Mouse (Mus musculus): ENCODE results near the gene Chrna9.

The Chrna9 gene

DNA sequence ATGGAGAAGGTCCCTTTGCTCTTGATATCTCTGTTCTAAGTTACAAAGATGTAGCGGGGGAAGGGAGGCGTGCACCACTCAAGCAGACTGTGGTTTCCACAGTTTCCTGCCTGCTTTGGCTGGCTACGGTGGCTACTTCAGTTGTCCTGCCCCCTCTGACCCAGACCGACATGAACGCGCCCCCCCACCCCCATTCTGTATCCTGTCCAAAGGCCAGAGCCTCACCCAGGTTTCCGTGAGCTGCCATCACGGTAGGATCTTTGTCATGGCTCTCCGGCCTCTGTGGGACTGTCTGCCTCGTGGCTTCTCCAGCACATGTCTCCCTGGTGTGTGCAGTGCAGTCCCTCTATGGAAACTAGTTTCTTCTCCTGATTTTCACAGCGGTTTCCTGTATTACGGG, 15.4 kb upstream of the Chrna9 start:
- no peak for DNase-seq (ENCODE audit: low read depth, low spot score)

DNA sequence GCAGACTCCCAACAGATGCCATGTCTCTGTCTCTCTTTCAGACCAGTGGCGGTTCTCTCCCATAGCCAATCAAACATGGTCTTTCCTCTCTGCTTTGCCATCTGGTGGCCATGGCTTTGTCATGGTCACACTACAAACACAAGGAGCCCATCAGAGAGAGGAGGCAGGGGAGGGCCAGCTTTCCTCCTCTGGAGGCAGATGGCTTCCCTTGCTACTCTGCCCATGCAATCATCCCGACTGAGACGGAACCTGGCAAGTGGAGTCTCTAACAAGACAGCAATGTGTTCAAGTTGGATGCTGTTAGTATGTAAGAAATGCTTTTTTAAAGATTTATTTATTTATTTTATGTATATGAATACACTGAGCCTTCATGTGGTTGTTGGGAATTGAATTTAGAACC, 14.8 kb upstream of the Chrna9 start:
- DNase-seq (ENCODE audit: low read depth, low spot score): no peak

DNA sequence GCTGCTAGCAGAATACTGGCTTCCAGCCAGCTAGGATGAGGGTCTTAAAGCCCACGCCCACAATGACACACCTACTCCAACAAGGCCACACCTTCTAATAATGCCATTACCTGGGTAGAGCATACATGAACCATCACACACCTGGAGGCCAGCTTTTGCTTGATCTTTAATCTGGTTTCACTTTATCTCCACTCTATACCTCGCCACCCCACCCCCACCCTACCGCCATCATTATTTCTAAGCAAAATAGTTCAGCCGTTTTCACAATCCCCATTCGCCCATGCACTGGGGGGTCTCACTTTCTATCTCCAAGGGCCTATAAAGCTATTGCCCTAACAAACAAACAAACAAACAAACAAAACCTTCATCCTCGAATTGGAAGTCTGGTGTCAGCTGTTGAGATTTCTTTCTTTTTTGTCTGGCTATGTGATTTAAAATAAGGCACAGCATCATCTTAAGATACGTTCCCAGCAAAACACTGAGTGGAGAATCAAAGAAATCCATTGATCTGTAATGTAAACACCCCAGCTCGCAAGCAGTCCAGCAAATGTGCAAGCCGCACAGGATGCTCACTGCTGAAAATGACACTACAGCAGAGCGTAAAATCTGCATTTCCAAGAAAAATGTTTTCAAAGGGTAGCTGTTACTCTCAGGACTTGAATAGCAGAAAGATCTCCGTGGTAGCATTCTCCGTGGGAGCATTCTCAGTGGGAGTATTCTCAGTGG, 13.9 kb upstream of the Chrna9 start:
- no peak for DNase-seq (ENCODE audit: low read depth, low spot score)

DNA sequence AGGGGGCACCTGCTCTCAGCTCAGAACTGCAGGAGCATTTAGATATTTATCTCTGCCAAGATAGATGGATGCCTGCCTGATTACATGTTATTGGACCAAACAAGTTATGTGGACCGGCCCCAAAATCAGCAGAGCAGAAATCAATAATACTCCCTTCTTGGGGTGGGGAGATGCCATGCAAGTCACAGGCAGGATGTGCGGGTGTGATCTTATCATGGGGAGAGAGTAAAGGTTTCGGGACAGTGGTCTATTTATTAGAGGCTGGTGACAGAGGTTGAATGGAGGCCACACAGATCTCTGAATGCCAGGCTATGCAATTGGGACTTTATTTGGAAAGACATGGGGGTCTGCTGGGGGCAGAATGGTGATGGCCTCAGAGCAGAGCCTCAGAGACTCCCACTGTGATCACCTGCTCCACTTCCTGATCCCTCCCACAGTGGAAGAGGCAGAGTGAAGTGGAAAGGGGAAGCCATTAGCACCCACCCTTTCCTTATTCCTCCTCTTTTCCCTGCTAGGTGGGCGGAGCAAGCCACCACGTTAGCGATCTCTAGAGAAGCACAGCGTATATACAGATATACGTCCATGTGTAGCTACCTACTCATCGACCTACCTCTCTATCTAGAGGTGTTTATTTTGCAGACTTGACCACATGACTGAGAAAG, 13.1 kb upstream of the Chrna9 start:
- DNase-seq (ENCODE audit: low read depth, low spot score): no peak

DNA sequence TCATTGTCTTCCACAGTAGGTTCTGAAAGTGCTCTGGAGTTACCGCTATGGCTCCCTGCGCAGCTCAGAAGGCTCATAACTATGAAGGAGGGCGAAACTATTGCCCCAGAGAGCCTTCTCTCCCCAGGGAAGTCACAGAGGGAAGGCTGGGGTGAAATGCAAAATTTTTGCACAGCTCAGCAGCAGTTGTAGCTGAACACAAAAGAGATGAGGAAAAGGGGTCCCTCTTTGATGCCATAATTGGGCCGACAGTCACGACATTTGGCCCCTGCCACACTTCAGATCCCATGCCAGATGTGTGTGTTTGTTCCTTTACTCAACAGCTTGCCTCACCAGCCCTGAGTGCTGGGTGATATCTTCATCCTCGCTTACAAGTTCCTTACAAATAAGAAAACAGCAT, 8.1 kb upstream of the Chrna9 start:
- no peak for DNase-seq (ENCODE audit: low read depth, low spot score)

DNA sequence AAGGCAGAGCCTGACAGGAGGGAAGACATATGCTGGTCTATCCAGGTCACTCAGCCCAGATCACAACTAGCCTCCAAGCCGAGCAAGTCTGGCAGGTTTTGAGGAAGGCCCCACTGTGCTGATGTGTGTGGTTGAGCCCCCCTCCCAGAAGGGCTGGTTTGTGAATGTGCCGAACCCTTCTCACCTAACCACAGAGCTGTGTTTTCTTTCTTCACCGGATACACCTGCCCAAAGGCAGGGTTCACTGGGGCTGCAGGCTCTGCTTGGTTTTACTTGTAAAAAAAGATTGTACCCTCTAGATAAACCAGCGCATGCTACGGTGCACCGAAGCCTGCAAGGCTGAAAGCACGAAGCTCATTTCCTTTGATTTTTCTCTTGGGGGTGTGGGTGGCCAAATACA, 5.6 kb upstream of the Chrna9 start:
- no peak for DNase-seq (ENCODE audit: low read depth, low spot score)

DNA sequence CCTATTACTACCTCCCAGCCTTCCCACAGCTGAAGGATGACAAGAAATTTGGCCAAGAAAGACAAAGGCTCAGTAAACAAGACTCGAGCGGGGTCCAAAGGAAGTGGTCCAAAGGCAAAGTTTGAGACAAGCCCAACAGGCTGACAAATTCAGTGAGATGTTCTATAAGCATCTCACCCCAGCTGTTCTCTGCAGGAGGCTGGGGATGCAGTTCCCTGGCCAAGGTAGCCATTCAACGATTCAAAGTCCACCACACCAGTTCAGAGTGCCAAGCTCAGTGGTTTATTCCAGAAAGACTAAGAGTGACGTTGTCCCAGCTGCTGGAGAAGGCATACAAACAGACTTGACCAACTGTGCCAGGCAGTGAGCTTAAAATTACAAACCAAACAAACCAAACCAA, 4.5 kb upstream of the Chrna9 start:
- DNase-seq (ENCODE audit: low read depth, low spot score): no peak

DNA sequence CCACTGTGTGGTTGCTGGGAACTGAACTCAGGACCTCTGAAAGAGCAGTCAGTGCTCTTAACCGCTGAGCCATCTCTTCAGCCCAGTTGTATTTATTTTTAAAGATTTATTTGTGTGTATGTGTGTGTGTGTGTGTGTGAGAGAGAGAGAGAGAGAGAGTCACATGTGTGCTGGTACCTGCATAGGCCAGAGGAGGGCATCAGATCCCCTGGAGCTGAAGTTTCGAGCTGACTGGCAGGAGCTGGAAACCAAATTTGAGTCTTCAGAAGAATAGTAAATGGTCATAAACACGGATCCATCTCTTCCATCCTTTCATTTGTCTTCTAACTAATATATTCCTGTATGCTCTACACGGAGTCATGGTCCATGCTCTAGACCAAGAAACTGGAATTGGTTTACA, 1.5 kb upstream of the Chrna9 start:
- DNase-seq (ENCODE audit: low read depth, low spot score): no peak

DNA sequence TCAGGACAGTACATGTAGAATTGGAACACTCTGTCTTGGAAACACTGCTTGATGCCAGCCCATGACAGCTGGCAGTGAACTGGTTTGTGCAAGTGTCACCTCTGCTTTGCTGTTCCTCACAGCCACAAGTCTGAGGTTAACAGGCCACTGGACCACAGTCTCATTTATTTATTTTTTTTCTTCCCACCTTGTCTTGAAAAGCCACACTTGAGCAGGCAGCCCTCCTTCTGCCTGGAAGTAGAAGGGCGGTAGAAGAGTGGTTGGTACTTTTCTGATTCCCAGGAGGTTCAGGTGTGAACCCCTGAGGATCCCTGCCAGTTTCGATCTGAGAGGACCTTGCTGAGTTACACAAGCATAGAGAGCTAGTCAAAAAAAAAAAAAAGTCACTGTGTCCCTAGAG, 957 bp upstream of the Chrna9 start:
- DNase-seq (ENCODE audit: low read depth, low spot score): no peak

DNA sequence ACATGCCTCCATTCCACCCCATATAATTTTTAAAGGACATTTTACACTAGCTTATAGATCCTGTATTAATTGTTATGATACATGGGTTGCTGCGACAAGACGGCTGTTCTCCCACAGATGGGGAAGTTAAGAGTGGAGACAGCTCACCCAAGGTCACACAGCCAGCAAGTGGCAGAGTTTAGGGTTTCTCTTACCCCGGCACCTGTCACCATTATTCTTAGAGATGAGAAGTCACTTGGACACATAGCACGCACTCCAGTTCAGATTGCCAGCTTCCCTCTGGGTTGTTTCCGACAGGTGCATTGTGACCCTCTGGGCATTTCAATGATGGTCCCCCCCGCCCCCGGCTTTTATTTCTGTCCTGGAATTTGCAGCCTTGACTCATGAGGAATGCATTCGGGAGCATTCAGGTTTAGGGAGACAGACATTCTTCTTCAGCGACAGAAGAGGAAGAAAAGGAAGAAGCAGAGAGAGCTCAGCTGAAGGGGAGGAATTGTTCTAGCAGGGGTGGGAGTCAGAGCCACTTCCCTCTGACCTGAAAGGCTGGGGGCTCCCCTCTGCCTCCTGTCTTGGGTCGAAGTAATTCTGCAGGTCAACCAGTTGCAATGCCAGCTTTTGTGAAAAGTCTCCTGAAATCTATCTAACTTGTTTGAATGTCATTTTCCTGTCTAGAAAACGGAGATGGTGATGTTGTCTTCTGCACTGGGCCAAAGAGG, 2.4 kb downstream of the Chrna9 start:
- no peak for DNase-seq (ENCODE audit: low read depth, low spot score)

DNA sequence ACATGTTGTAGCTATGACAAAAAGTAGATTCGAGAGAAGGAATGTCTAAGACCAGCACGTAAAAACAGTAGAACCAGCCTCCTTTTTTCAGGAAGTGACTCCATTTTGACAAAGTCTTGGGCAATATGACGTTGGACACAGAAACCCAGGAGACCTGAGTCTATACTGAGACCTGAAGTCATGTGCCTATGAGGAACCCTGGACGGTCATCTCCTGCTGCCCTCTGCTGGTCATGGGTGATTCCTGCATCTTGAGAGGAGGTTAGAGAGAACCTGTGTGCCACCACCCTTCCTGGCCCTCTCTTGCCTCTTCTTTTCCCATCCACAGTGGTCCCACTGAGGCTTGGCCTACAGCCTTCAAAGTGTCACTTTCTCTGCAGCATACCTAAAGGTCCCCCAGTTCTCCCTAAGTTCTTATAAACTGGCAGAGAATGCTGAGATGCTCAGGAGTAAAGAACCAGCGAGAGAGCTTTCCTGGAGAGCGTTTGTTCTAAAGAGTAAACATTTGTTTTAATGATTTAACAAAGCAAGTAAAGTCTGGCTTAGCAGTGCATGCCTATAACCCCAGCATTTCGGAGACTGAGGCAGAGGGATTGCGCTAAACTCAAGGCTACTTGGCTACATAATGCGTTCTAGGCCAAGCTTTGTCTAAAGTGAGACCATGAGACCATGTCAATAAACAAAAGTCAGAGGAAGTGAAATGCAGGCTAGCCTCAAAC, 3.4 kb downstream of the Chrna9 start:
- peak; percentile 92 for DNase-seq (ENCODE audit: low read depth, low spot score)

DNA sequence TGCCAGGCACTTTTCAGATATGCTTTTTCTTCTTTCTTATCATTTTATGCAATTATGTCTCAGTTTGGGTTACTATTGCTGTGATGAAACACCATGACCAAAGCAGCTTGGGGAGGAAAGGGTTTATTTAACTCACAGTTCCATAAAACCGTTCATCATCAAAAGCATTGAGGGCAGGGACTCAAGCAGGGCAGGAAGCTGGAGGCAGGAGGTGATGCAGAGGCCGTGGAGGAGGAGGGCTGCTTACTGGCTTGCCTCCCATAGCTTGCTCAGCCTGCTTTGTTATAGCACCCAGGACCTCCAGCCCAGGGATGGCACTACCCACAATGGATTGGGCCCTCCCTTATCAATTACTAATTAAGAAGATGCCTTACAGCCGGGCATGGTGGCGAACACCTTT, 6.4 kb downstream of the Chrna9 start:
- no peak for DNase-seq (ENCODE audit: low read depth, low spot score)

DNA sequence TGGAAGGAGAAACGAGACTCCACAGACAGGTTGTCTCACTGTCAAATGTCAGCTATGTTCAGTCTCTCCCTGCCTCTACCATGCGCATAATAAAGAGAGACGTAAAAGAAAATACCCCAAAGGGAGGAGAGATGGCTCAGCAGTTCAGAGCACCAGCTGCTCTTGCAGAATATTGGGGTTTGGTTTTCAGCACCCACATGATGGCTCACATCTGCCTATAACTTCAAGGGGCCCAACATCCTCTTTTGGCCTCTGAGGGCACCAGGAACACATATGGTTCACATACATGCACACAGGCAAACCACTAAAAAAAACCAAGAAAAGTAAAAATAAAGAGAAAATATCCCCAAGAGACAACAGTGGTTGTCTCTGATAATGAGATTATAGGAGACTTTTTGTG, 15.1 kb downstream of the Chrna9 start:
- no peak for DNase-seq (ENCODE audit: low read depth, low spot score)

DNA sequence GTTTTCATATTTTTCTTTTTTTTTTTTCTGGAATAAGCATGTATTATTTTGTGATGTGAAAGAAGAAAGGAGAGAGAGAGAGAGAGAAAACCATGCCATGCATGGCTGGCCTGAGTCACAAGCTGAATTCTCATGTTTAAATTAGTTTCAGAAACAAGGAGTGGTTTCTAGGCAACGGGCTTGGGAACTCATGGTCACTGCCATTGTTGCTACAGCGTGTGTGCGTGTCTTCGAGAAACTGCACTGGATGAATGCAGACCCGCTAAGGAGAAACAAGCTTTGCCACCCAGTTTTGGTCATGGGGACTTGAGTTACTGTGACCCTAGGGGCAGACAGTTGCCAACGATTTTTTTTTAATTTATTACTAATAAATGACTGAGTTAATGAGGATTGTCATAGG, 15.5 kb downstream of the Chrna9 start:
- peak; percentile 41 for DNase-seq (ENCODE audit: low read depth, low spot score)

DNA sequence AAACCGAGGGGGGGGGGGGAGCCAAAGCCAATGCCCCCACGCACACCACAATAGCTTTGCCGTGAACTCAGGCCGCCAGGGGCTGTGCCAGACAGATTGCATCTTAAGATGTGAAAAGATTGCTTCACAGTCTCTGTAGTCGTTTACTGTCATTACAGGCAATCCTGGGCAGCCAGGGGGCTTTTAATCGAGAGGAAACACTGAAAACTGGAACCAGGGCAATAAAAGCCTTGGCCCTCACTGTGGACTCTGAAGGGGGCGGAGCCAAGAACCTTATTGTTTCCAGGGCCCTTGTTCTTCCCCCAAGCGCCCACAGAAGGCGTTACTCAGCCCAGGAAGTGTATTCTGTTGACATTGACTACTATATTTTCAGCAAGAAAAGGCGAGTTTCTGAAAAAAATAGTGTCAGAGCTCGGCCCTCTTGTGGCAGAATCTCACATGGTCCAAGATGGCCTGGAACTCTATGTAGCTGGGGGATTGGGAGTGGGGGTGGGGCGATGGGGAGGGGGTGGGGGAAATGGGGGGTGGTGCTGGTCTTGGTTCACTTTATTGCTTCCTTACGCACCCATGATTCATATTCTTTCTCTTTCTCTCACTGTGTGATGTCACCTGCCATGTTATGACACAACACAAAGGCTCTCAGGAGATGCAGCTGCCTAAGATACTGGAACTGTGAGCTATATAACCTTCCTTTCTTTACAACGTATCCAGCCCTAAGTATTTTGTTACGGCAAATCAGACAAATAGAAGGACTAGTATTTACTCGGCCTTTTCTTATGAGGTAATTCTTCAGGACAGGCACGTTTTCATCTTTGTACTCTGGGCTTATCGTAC, 16.2 kb downstream of the Chrna9 start:
- DNase-seq (ENCODE audit: low read depth, low spot score): peak; percentile 71

DNA sequence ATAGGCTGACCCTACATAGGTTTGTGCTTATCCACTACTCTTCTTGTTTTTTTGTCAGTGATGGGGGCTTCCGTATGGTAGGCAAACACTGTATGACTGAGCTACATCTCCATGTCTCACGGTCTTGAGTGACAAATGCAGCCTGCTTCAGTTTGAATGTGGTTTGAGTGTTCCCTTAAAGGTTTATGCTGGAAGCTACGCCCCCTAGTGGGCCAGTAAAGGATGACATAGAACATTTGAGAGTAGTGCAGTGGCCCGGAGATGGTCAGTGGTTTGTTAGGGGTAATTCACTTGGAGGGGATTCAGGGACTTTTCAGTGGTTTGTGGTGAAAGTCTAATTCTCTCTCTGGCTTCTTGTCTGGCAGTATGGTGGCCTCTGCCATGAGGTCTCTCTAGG, 16.8 kb downstream of the Chrna9 start:
- DNase-seq (ENCODE audit: low read depth, low spot score): peak; percentile 89

DNA sequence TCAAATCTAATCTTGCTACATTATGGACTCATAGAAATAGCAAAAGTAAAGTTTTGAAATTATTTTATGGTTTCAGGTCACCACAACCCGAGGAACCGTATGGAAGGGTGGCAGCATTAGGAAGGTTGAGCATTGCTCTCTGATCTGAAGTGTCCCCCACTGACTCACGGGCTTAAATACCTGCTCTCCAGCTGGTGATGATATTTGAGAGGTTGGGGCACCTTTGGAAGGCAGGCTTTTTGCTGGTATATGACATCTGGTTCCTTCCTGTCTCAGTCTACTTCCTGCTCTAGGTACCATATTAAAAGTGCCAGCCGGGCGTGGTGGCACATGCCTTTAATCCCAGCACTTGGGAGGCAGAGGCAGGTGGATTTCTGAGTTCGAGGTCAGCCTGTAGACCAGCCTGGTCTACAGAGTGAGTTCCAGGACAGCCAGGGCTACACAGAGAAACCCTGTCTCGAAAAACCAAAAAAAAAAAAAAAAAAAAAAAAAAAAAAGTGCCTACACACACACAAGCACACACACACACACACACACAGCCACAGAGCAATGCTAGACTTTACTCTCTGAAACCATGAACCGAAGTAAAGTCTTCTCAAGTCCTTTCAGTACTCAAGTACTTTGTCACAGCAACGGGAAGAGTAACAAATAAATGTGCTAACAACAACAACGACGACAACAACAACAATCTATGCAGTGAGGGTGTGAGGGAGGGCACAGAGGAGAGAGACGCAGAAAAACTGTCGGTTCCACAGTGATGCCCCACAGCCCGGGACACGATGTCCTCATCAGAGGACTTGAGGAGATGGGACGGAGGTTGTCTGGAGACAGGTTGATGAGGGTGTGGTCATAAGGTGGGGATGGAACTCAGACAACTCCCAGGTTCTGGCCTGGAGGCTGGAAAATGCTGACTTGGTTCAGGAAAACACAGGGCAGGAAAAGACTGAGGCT, 19.7 kb downstream of the Chrna9 start:
- DNase-seq (ENCODE audit: low read depth, low spot score): no peak

DNA sequence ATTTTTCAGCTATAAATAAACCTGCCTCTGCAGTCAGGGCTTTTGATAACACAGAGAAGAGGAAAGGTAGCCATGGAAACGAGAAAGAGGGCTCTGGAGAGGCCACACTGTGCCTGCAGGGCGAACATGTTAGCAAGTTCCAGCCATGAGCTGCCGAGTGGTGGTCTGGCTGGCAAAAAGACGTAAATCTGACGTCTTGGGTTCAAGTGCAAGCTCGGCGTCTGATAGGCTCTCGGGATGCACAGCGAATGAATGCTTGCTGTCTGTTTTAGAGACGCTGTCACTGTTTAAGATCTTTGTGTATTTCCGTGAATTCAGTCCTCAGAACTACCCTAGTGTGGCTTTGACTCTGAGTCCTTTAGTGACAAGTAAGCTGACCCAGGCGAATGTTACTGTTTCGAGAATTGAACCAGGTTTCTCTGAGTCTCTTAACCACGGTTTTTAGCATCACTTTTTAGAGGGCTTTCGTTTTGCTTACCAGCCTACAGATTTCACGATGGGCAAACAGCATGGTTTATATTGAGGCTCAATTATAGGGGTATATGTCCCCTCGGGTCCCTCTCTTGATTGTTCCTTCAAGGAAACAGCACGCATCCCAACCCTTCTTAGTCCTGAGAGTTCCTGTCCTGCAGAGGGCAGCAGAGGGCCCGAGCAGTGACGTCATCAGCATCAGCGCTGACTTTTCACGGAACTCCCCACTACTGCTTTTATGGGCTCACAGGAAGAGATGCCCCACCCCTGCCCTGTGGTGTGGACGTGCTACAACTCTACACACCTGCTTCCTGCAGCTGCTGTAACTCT, 20.8 kb downstream of the Chrna9 start:
- peak; percentile 94 for DNase-seq (ENCODE audit: low read depth, low spot score)

Data from ES-CJ7 (cell line).